Mouse (Mus musculus) heart, embryonic 15.5 days (tissue): ENCODE results near the gene Bms1. TPM values are rescaled to one million over a fixed set of nuclear protein-coding genes. Genes with fewer than 3 reads are reported as not detected.

ENCODE experiments used
- ATAC-seq: fragments of 200-750 bp; cut with Nextera tagmentation; replicated peaks from 2 replicates; pipeline ENCODE4 v1.8.0; 2017; ENCODE audit warnings: low read depth, moderate TSS enrichment; ENCODE audit not compliant: insufficient number of reproducible peaks, insufficient read depth, low FRiP score
- H3K27ac ChIP-seq: fragments of 300-500 bp; sonication (generic); 2 replicates; pipeline ENCODE4 v1.5.1; 2015; ENCODE audit warnings: mild to moderate bottlenecking, inconsistent platforms
- H3K27me3 ChIP-seq: fragments of 300-500 bp; sonication (generic); 2 replicates; pipeline ENCODE4 v1.6.1; 2015; ENCODE audit warnings: inconsistent platforms
- H3K36me3 ChIP-seq: fragments of 300-500 bp; sonication (generic); 2 replicates; pipeline ENCODE4 v1.6.1; 2015; ENCODE audit warnings: mild to moderate bottlenecking, inconsistent platforms
- H3K4me1 ChIP-seq: fragments of 300-500 bp; sonication (generic); replicated peaks from 2 replicates; pipeline ENCODE4 v1.6.1; 2015; ENCODE audit warnings: inconsistent platforms
- H3K4me2 ChIP-seq: fragments of 300-500 bp; sonication (generic); 2 replicates; pipeline ENCODE4 v1.6.1; 2015; ENCODE audit warnings: inconsistent platforms, mild to moderate bottlenecking, moderate library complexity
- H3K4me3 ChIP-seq: fragments of 300-500 bp; sonication (generic); 2 replicates; pipeline ENCODE4 v1.5.1; 2015; ENCODE audit warnings: mild to moderate bottlenecking, inconsistent platforms
- H3K9ac ChIP-seq: fragments of 300-500 bp; sonication (generic); 2 replicates; pipeline ENCODE4 v1.6.1; 2015; ENCODE audit warnings: mild to moderate bottlenecking, inconsistent platforms
- H3K9me3 ChIP-seq: fragments of 300-500 bp; sonication (generic); replicated peaks from 2 replicates; pipeline ENCODE4 v1.6.1; 2016; ENCODE audit warnings: inconsistent platforms
- WGBS: fragments of 180-500 bp; shearing (Covaris S2); methylation state at CpG from one replicate; pipeline ENCODE4 v1.1.7; 2015; ENCODE audit warnings: mixed read lengths; 5-methylcytosine and 5-hydroxymethylcytosine counted together
- polyA plus RNA-seq: library from polyadenylated mRNA; unstranded; fragments of >200 nt; fragmentation: Nextera tagmentation; extraction: Ambion mirVana; gene quantifications from 2 replicates; pipeline ENCODE4 v1.2.1, GENCODE M21; 2015

The Bms1 gene
- polyA plus RNA-seq, 1 experiment from 2014 or later = 17.3 TPM

- no peak for ATAC-seq
- Histone ChIP-seq H3K9me3 (peaks cover 4% of the 10 kb centered on the region), H3K27me3 (0 out of 2 replicates have a peak, but pooled peaks cover 2% of the 10 kb centered on the region), H3K4me1 (no peaks in the 10 kb centered on the region), H3K4me2 (no peak overlapping the region), H3K9ac (no peak overlapping the region), H3K27ac (no peak overlapping the region), H3K4me3 (no peak overlapping the region), H3K36me3 (no peaks in the 10 kb centered on the region)
These were observed 53.5 kb downstream of the Bms1 start for GRCm38 (mm10) chr6:118365781-118366180.

- H3K4me2 ChIP-seq = no peak overlapping the region
- H3K36me3 ChIP-seq = no peaks in the 10 kb centered on the region
- H3K9me3 ChIP-seq = no peaks in the 10 kb centered on the region
- 67% methylated on average over 12 of the region's 12 CpGs for WGBS
- H3K4me1 ChIP-seq = no peaks in the 10 kb centered on the region
- no peak overlapping the region for H3K4me3 ChIP-seq
- H3K27ac ChIP-seq = no peak overlapping the region
- H3K27me3 ChIP-seq = no peaks in the 10 kb centered on the region; the same call in 1 of the 2 replicates
- no peak overlapping the region for H3K9ac ChIP-seq
- no peak for ATAC-seq
These were observed 68.9 kb downstream of the Bms1 start for GRCm38 (mm10) chr6:118350342-118350741.

GRCm38 (mm10) chr6:118348186-118348585, 71.1 kb downstream of the Bms1 start:
- no peak overlapping the region for H3K27ac ChIP-seq
- WGBS = 57% methylated on average over 3 of the region's 3 CpGs
- no peaks in the 10 kb centered on the region for H3K4me1 ChIP-seq
- no peak for ATAC-seq
- H3K4me3 ChIP-seq = no peak overlapping the region
- H3K9me3 ChIP-seq = no peaks in the 10 kb centered on the region
- H3K36me3 ChIP-seq = no peaks in the 10 kb centered on the region
- H3K9ac ChIP-seq = no peak overlapping the region
- H3K4me2 ChIP-seq = no peak overlapping the region
- H3K27me3 ChIP-seq = no peaks in the 10 kb centered on the region; the same call in 1 of the 2 replicates

GRCm38 (mm10) chr6:118347291-118347690, 72.0 kb downstream of the Bms1 start:
- 83% methylated on average over 8 of the region's 8 CpGs for WGBS
- no peak overlapping the region for H3K4me3 ChIP-seq
- no peak overlapping the region for H3K27ac ChIP-seq
- no peak for ATAC-seq
- no peaks in the 10 kb centered on the region for H3K4me1 ChIP-seq
- H3K9ac ChIP-seq = no peak overlapping the region
- no peaks in the 10 kb centered on the region; the same call in 1 of the 2 replicates for H3K27me3 ChIP-seq
- no peak overlapping the region for H3K4me2 ChIP-seq
- H3K9me3 ChIP-seq = no peaks in the 10 kb centered on the region
- H3K36me3 ChIP-seq = no peaks in the 10 kb centered on the region

- Histone ChIP-seq H3K9ac (no peak overlapping the region), H3K4me2 (no peak overlapping the region), H3K4me3 (no peak overlapping the region), H3K9me3 (no peaks in the 10 kb centered on the region), H3K36me3 (no peaks in the 10 kb centered on the region), H3K27me3 (0 out of 2 replicates have a peak, but pooled peaks cover 3% of the 10 kb centered on the region), H3K4me1 (0 out of 2 replicates have a peak, but pooled peaks cover under 1% of the 10 kb centered on the region), H3K27ac (no peak overlapping the region)
- no peak for ATAC-seq
- WGBS = 79% methylated on average over 11 of the region's 11 CpGs
These were observed 77.3 kb downstream of the Bms1 start for GRCm38 (mm10) chr6:118341861-118342485.

GRCm38 (mm10) chr6:118337660-118338059, 81.6 kb downstream of the Bms1 start:
- WGBS = 79% methylated on average over 5 of the region's 5 CpGs
- Histone ChIP-seq H3K9me3 (no peaks in the 10 kb centered on the region), H3K36me3 (no peaks in the 10 kb centered on the region)

GRCm38 (mm10) chr6:118336541-118337480, 82.5 kb downstream of the Bms1 start:
- 63% methylated on average over 14 of the region's 14 CpGs for WGBS
- Histone ChIP-seq H3K9me3 (no peaks in the 10 kb centered on the region), H3K27me3 (0 out of 2 replicates have a peak, but pooled peaks cover 6% of the 10 kb centered on the region), H3K27ac (no peak overlapping the region), H3K4me2 (no peak overlapping the region), H3K4me1 (0 out of 2 replicates have a peak, but pooled peaks cover 4% of the 10 kb centered on the region), H3K9ac (no peak overlapping the region), H3K36me3 (no peaks in the 10 kb centered on the region), H3K4me3 (no peak overlapping the region)
- ATAC-seq = no peak

More at GRCm38 (mm10) chr6:118337660-118338059, 81.6 kb downstream of the Bms1 start:
- 0 out of 2 replicates have a peak, but pooled peaks cover 6% of the 10 kb centered on the region for H3K27me3 ChIP-seq
- ATAC-seq = no peak
- H3K9ac ChIP-seq = no peak overlapping the region
- H3K4me2 ChIP-seq = no peak overlapping the region
- H3K4me3 ChIP-seq = no peak overlapping the region
- H3K4me1 ChIP-seq = 0 out of 2 replicates have a peak, but pooled peaks cover 4% of the 10 kb centered on the region
- H3K27ac ChIP-seq = no peak overlapping the region

GRCm38 (mm10) chr6:118335934-118336450, 83.3 kb downstream of the Bms1 start:
- no peak overlapping the region for H3K9ac ChIP-seq
- 0 out of 2 replicates have a peak, but pooled peaks cover 6% of the 10 kb centered on the region for H3K27me3 ChIP-seq
- no peak overlapping the region for H3K27ac ChIP-seq
- ATAC-seq = no peak
- no peak overlapping the region for H3K4me2 ChIP-seq
- 0 out of 2 replicates have a peak, but pooled peaks cover 4% of the 10 kb centered on the region for H3K4me1 ChIP-seq
- H3K36me3 ChIP-seq = no peaks in the 10 kb centered on the region
- H3K4me3 ChIP-seq = no peak overlapping the region
- H3K9me3 ChIP-seq = no peaks in the 10 kb centered on the region
- WGBS = 61% methylated on average over 5 of the region's 5 CpGs

GRCm38 (mm10) chr6:118333861-118334260, 85.4 kb downstream of the Bms1 start:
- no peak overlapping the region for H3K4me2 ChIP-seq
- no peak overlapping the region for H3K27ac ChIP-seq
- ATAC-seq = no peak
- 0 out of 2 replicates have a peak, but pooled peaks cover 4% of the 10 kb centered on the region for H3K4me1 ChIP-seq
- no peaks in the 10 kb centered on the region for H3K9me3 ChIP-seq
- WGBS = 81% methylated on average over 9 of the region's 9 CpGs
- H3K9ac ChIP-seq = no peak overlapping the region
- no peak overlapping the region for H3K4me3 ChIP-seq
- 0 out of 2 replicates have a peak, but pooled peaks cover 6% of the 10 kb centered on the region for H3K27me3 ChIP-seq
- H3K36me3 ChIP-seq = no peaks in the 10 kb centered on the region
